Mouse (Mus musculus): ENCODE results near the gene Rasgrp1. TPM values are rescaled to one million over a fixed set of nuclear protein-coding genes. Genes with fewer than 3 reads are reported as not detected.

Rasgrp1 gene
- total and polyA plus RNA-seq, 3 experiments = 0.38 to 0.83 (median 0.42) TPM

- Histone ChIP-seq H3K27ac (ENCODE audit: insufficient read depth, low read depth) (no peak overlapping the region), H3K79me2 (replicated peaks; ENCODE audit: control insufficient read depth, extremely low read depth, insufficient read depth, poor library complexity, severe bottlenecking) (no peaks in the 10 kb centered on the region), H3K4me1 (ENCODE audit: control insufficient read depth in 1 of 2, insufficient read depth in 2 of 2) (peaks cover 3 to 59% of the 10 kb centered on the region in 2 experiments; a peak in 3 of 4 replicates), H3K36me3 (replicated peaks in 1 of 2; ENCODE audit: control insufficient read depth in 1 of 2, insufficient read depth in 1 of 2, low read length in 1 of 2) (no peaks in the 10 kb centered on the region), H3K9ac (ENCODE audit: insufficient read depth, low read depth) (no peak overlapping the region), H3K27me3 (replicated peaks) (no peaks in the 10 kb centered on the region), H3K4me2 (ENCODE audit: insufficient read depth, low read depth, poor library complexity, severe bottlenecking) (peak overlapping the region; percentile 50), H3K9me3 (replicated peaks; ENCODE audit: low read length) (no peaks in the 10 kb centered on the region), H3K4me3 (replicated peaks in 1 of 3; ENCODE audit: low read depth in 2 of 3, low read length in 2 of 3, poor library complexity in 1 of 3) (no peak overlapping the region)
- TF ChIP-seq CTCF (conservative IDR thresholded peaks at IDR 0.05 in 1 of 2, IDR thresholded peaks at IDR 0.05 in 1 of 2; ENCODE audit: low read depth in 2 of 2, low read length in 2 of 2) (no peak), TBP (conservative IDR thresholded peaks at IDR 0.05; ENCODE audit: low read depth, low read length) (no peak)
- dilution Hi-C loops (cut with MboI; ENCODE audit: extremely low pct_ligation_motif_present, extremely low pct_unique_long_range_greater_than_20kb, low sequenced_read_pairs) = no loop called here
- DNase-seq (ENCODE audit: extremely low read depth) = no peak
- in situ Hi-C loops (cut with MboI; ENCODE audit: low pct_ligation_motif_present, low pct_unique_long_range_greater_than_20kb, low sequenced_read_pairs) = no loop called here
Measured at GRCm38 (mm10) chr2:117357939-117358338, 15.1 kb upstream of the Rasgrp1 start.

DNA sequence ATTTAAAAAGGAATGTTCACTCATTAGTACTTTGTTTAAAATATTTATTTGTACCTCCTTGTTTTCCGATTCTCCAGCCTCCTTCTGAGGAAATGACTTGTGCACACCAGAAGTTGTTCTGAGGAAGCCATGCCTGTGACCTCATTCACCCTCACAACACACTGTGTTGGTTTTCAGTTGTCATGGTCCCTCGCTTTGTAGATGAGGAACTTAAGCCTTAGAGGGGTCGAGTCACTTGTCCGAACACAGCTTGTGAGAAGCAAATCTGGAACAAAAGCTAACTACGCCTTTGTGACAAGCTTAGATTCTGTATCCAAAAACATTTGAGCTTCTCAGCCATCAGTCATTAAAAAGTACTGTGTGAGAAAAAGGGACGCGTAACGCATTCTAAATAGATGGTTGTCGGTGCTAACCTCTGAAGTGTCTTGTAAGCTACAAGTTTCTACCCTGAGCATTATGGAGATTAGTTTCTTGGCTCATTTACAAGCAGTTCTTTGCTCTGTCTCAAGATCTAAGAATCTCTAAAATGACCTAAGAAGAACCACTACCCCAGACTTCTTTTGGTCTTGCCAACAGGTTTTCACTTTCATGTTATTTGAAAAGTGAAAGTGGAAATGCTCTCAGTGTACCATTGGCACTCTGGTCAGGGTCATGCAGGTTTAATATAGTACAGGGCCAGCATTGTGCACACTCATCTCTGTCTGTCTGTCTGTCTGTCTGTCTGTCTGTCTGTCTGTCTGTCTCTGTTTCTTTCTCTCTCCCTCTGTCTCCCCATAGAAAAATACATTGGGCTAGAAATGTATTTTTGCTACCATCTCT, 9.7 kb upstream of the Rasgrp1 start:
- dilution Hi-C loops (cut with MboI; ENCODE audit: extremely low pct_ligation_motif_present, extremely low pct_unique_long_range_greater_than_20kb, low sequenced_read_pairs) = no loop called here
- peak; percentile 61 for DNase-seq (ENCODE audit: extremely low read depth)
- no peak overlapping the region for H3K27ac ChIP-seq (ENCODE audit: insufficient read depth, low read depth)

GRCm38 (mm10) chr2:117350138-117350537, 7.3 kb upstream of the Rasgrp1 start:
- Histone ChIP-seq H3K9ac (ENCODE audit: insufficient read depth, low read depth) (no peak overlapping the region), H3K27ac (ENCODE audit: insufficient read depth, low read depth) (no peak overlapping the region), H3K4me2 (ENCODE audit: insufficient read depth, low read depth, poor library complexity, severe bottlenecking) (no peak overlapping the region), H3K79me2 (replicated peaks; ENCODE audit: control insufficient read depth, extremely low read depth, insufficient read depth, poor library complexity, severe bottlenecking) (no peaks in the 10 kb centered on the region), H3K4me1 (ENCODE audit: control insufficient read depth in 1 of 2, insufficient read depth in 2 of 2) (peaks cover 3 to 50% of the 10 kb centered on the region in 2 experiments; a peak in 3 of 4 replicates), H3K36me3 (replicated peaks in 1 of 2; ENCODE audit: control insufficient read depth in 1 of 2, insufficient read depth in 1 of 2, low read length in 1 of 2) (no peaks in the 10 kb centered on the region), H3K9me3 (replicated peaks; ENCODE audit: low read length) (no peaks in the 10 kb centered on the region), H3K4me3 (replicated peaks in 1 of 3; ENCODE audit: low read depth in 2 of 3, low read length in 2 of 3, poor library complexity in 1 of 3) (no peak overlapping the region), H3K27me3 (replicated peaks) (no peaks in the 10 kb centered on the region)
- dilution Hi-C loops (cut with MboI; ENCODE audit: extremely low pct_ligation_motif_present, extremely low pct_unique_long_range_greater_than_20kb, low sequenced_read_pairs) = no loop called here
- in situ Hi-C loops (cut with MboI; ENCODE audit: low pct_ligation_motif_present, low pct_unique_long_range_greater_than_20kb, low sequenced_read_pairs) = no loop called here
- no peak for TF ChIP-seq MEF2A (IDR thresholded peaks at IDR 0.05; ENCODE audit: borderline replicate concordance, low read depth, low read length)
- TF ChIP-seq CHD1 (IDR thresholded peaks at IDR 0.05; ENCODE audit: low read depth, low read length) = no peak
- 0 out of 2 replicates have a peak, but pooled peaks have one; percentile 25 for TF ChIP-seq ZNF384 (IDR thresholded peaks at IDR 0.05; ENCODE audit: low read depth, low read length)
- TF ChIP-seq MAFK (IDR thresholded peaks at IDR 0.05; ENCODE audit: insufficient replicate concordance, low read length) = no peak
- TF ChIP-seq NELFE (IDR thresholded peaks at IDR 0.05; ENCODE audit: low read depth, low read length) = no peak
- DNase-seq (ENCODE audit: extremely low read depth) = no peak

More for the DNA sequence above, 9.7 kb upstream of the Rasgrp1 start:
- H3K27me3 ChIP-seq (replicated peaks) = no peaks in the 10 kb centered on the region
- no peaks in the 10 kb centered on the region for H3K9me3 ChIP-seq (replicated peaks; ENCODE audit: low read length)
- H3K36me3 ChIP-seq (replicated peaks in 1 of 2; ENCODE audit: control insufficient read depth in 1 of 2, insufficient read depth in 1 of 2, low read length in 1 of 2) = no peaks in the 10 kb centered on the region
- TF ChIP-seq MXI1 (IDR thresholded peaks at IDR 0.05; ENCODE audit: low read depth, low read length) (no peak), GABPA (IDR thresholded peaks at IDR 0.05; ENCODE audit: insufficient replicate concordance, low read depth, low read length) (no peak), SIN3A (IDR thresholded peaks at IDR 0.05; ENCODE audit: low read length) (peak; percentile 43; the same call in 1 of the 2 replicates), NELFE (IDR thresholded peaks at IDR 0.05; ENCODE audit: low read depth, low read length) (no peak), EP300 (IDR thresholded peaks at IDR 0.05; ENCODE audit: low read length) (peak; percentile 37), TCF12 (IDR thresholded peaks at IDR 0.05; ENCODE audit: low read depth, low read length) (no peak), USF2 (conservative IDR thresholded peaks at IDR 0.05; ENCODE audit: low read depth, low read length) (no peak), KAT2A (IDR thresholded peaks at IDR 0.05; ENCODE audit: insufficient replicate concordance, low read length) (no peak), ETS1 (conservative IDR thresholded peaks at IDR 0.05; ENCODE audit: low read depth, low read length) (peak; percentile 32; the same call in 1 of the 2 replicates), ZNF384 (IDR thresholded peaks at IDR 0.05; ENCODE audit: low read depth, low read length) (no peak), MAFK (IDR thresholded peaks at IDR 0.05; ENCODE audit: insufficient replicate concordance, low read length) (0 out of 2 replicates have a peak, but pooled peaks have one; percentile 20), IRF4 (IDR thresholded peaks at IDR 0.05; ENCODE audit: low read depth, low read length) (peak; percentile 45; the same call in 1 of the 2 replicates), ZKSCAN1 (IDR thresholded peaks at IDR 0.05; ENCODE audit: borderline replicate concordance, low read depth, low read length) (no peak), MEF2A (IDR thresholded peaks at IDR 0.05; ENCODE audit: borderline replicate concordance, low read depth, low read length) (peak; percentile 24; the same call in 1 of the 2 replicates), BHLHE40 (IDR thresholded peaks at IDR 0.05; ENCODE audit: low read depth, low read length) (peak; percentile 36; the same call in 1 of the 2 replicates)
- in situ Hi-C loops (cut with MboI; ENCODE audit: low pct_ligation_motif_present, low pct_unique_long_range_greater_than_20kb, low sequenced_read_pairs) = no loop called here
- H3K4me2 ChIP-seq (ENCODE audit: insufficient read depth, low read depth, poor library complexity, severe bottlenecking) = peak overlapping the region; percentile 65
- H3K4me3 ChIP-seq (replicated peaks in 1 of 3; ENCODE audit: low read depth in 2 of 3, low read length in 2 of 3, poor library complexity in 1 of 3) = peak overlapping the region in 1 of 3 experiments; percentile 13
- no peaks in the 10 kb centered on the region for H3K79me2 ChIP-seq (replicated peaks; ENCODE audit: control insufficient read depth, extremely low read depth, insufficient read depth, poor library complexity, severe bottlenecking)
- peaks cover 3 to 57% of the 10 kb centered on the region in 2 experiments; a peak in 3 of 4 replicates for H3K4me1 ChIP-seq (ENCODE audit: control insufficient read depth in 1 of 2, insufficient read depth in 2 of 2)
- H3K9ac ChIP-seq (ENCODE audit: insufficient read depth, low read depth) = no peak overlapping the region
